Mouse (Mus musculus) small intestine, adult 2 months (tissue): ENCODE measurements around the gene Sppl2c.

Source experiments
- CTCF ChIP-seq: fragments of 200-500 bp; IDR thresholded peaks from 2 replicates; pipeline ENCODE4 v1.5.1; 2012; ENCODE audit warnings: low read depth, mild to moderate bottlenecking, control low read depth, inconsistent platforms, low read length, moderate library complexity, mixed read lengths; ENCODE audit not compliant: insufficient replicate concordance, insufficient read length; ENCODE audit errors: extremely low read depth
- POLR2A ChIP-seq: fragments of 200-500 bp; IDR thresholded peaks from 2 replicates; pipeline ENCODE4 v1.6.1; 2012; ENCODE audit warnings: low read depth, mild to moderate bottlenecking, control low read depth, inconsistent platforms, low read length, moderate library complexity

- TF ChIP-seq CTCF (no peak), POLR2A (no peak)
Measured at GRCm38 (mm10) chr11:104229391-104229790, 43.3 kb downstream of the Sppl2c start.
